Comparison of ENCODE assay signal across 14 mouse cellular contexts in genomic region chr7:112527230-112527629, GRCm38 (mm10).
DNase-seq lines count a peak whose midpoint lies in the region; ATAC-seq and TF ChIP-seq lines count a peak whose summit lies in the region.
"Had no signal": no experiment of that assay in that cellular context is flagged by ENCODE, and none has a peak within 500 bp of the region (broad histone marks: within the 10 kb centered on the region; RNA-seq: fewer than 3 reads in every experiment).

No protein-coding gene starts in this region.

- H3K9me3 ChIP-seq in CH12.LX (replicated peaks; ENCODE audit: low read length): no peaks in the 10 kb centered on the region
- H3K9me3 ChIP-seq in heart, embryonic 15.5 days (replicated peaks): no peaks in the 10 kb centered on the region
- H3K9me3 ChIP-seq in kidney, embryonic 15.5 days (replicated peaks): no peaks in the 10 kb centered on the region
- H3K9me3 ChIP-seq in midbrain, embryonic 10.5 days (replicated peaks): no peaks in the 10 kb centered on the region
- H3K9me3 ChIP-seq: hindbrain, embryonic 15.5 days; liver, embryonic 15.5 days had no signal

- no peaks in the 10 kb centered on the region for H3K27me3 ChIP-seq in CH12.LX (replicated peaks)
- no peaks in the 10 kb centered on the region for H3K27me3 ChIP-seq in heart, embryonic 15.5 days
- no peaks in the 10 kb centered on the region for H3K27me3 ChIP-seq in kidney, embryonic 15.5 days
- H3K27me3 ChIP-seq in midbrain, embryonic 10.5 days (ENCODE audit: low read depth, poor library complexity, severe bottlenecking): no peaks in the 10 kb centered on the region
- H3K27me3 ChIP-seq: hindbrain, embryonic 15.5 days; liver, embryonic 15.5 days; megakaryocyte, embryonic 14.5 days had no signal

- TF ChIP-seq EP300 in CH12.LX (IDR thresholded peaks at IDR 0.05; ENCODE audit: low read length): no peak

- H3K36me3 ChIP-seq in CH12.LX (replicated peaks in 1 of 2; ENCODE audit: control insufficient read depth in 1 of 2, insufficient read depth in 1 of 2, low read length in 1 of 2): no peaks in the 10 kb centered on the region
- H3K36me3 ChIP-seq in heart, embryonic 15.5 days: no peaks in the 10 kb centered on the region
- H3K36me3 ChIP-seq in kidney, embryonic 15.5 days: no peaks in the 10 kb centered on the region
- H3K36me3 ChIP-seq in midbrain, embryonic 10.5 days: no peaks in the 10 kb centered on the region
- H3K36me3 ChIP-seq: hindbrain, embryonic 15.5 days; liver, embryonic 15.5 days had no signal

- TF ChIP-seq RAD21 in CH12.LX (IDR thresholded peaks at IDR 0.05; ENCODE audit: low read depth, low read length): no peak

- ATAC-seq in heart, embryonic 15.5 days (replicated peaks; ENCODE audit: insufficient number of reproducible peaks, insufficient read depth, low FRiP score, low read depth): peak; percentile 36; the same call in 1 of the 2 replicates
- 0 out of 2 replicates have a peak, but pooled peaks have one; percentile 33 for ATAC-seq in kidney, embryonic 15.5 days (replicated peaks; ENCODE audit: low FRiP score)
- ATAC-seq: activated CD4-positive, CD25-positive, alpha-beta regulatory T cell, adult 4 months had no signal

- peak; percentile 42 for DNase-seq in adrenal gland, postnatal 10 days
- DNase-seq in adrenal gland, adult 8-10 months: no peak
- peak; percentile 29 for DNase-seq in CH12.LX (ENCODE audit: extremely low read depth)
- no peak for DNase-seq in urinary bladder, postnatal 25 days (ENCODE audit: low spot score)
- no peak for DNase-seq in thymus, postnatal 0 days (ENCODE audit: low spot score)
- DNase-seq in midbrain, embryonic 10.5 days (ENCODE audit: low spot score): no peak

- H3K9ac ChIP-seq in CH12.LX (ENCODE audit: insufficient read depth, low read depth): no peak overlapping the region
- H3K9ac ChIP-seq in heart, embryonic 15.5 days: no peak overlapping the region
- no peak overlapping the region for H3K9ac ChIP-seq in kidney, embryonic 15.5 days
- H3K9ac ChIP-seq: hindbrain, embryonic 15.5 days; liver, embryonic 15.5 days had no signal

- no peaks in the 10 kb centered on the region for H3K79me2 ChIP-seq in CH12.LX (replicated peaks; ENCODE audit: control insufficient read depth, extremely low read depth, insufficient read depth, poor library complexity, severe bottlenecking)

- H3K4me3 ChIP-seq in CH12.LX (replicated peaks in 1 of 3; ENCODE audit: low read depth in 2 of 3, low read length in 2 of 3, poor library complexity in 1 of 3): no peak overlapping the region
- H3K4me3 ChIP-seq in heart, embryonic 15.5 days: no peak overlapping the region
- no peak overlapping the region for H3K4me3 ChIP-seq in kidney, embryonic 15.5 days (replicated peaks)
- H3K4me3 ChIP-seq in midbrain, embryonic 10.5 days: no peak overlapping the region
- H3K4me3 ChIP-seq: erythroblast, embryonic 14.5 days; hindbrain, embryonic 15.5 days; liver, embryonic 15.5 days; megakaryocyte, embryonic 14.5 days; myocyte had no signal

- in situ Hi-C loops in CH12.LX (cut with MboI; ENCODE audit: low pct_ligation_motif_present, low pct_unique_long_range_greater_than_20kb, low sequenced_read_pairs): no loop called here

- H3K4me2 ChIP-seq in CH12.LX (ENCODE audit: insufficient read depth, low read depth, poor library complexity, severe bottlenecking): no peak overlapping the region
- H3K4me2 ChIP-seq in heart, embryonic 15.5 days: no peak overlapping the region
- H3K4me2 ChIP-seq in kidney, embryonic 15.5 days: no peak overlapping the region
- H3K4me2 ChIP-seq: hindbrain, embryonic 15.5 days; liver, embryonic 15.5 days had no signal

- H3K27ac ChIP-seq in CH12.LX (ENCODE audit: insufficient read depth, low read depth): no peak overlapping the region
- no peak overlapping the region for H3K27ac ChIP-seq in heart, embryonic 15.5 days
- 0 out of 2 replicates have a peak overlapping the region, but pooled peaks have one; percentile 8 for H3K27ac ChIP-seq in kidney, embryonic 15.5 days
- no peak overlapping the region for H3K27ac ChIP-seq in midbrain, embryonic 10.5 days (replicated peaks)
- H3K27ac ChIP-seq: liver, embryonic 15.5 days had no signal

- peaks cover 0 to 16% of the 10 kb centered on the region in 2 experiments; a peak in 2 of 4 replicates for H3K4me1 ChIP-seq in CH12.LX (ENCODE audit: control insufficient read depth in 1 of 2, insufficient read depth in 2 of 2)
- H3K4me1 ChIP-seq in heart, embryonic 15.5 days (replicated peaks): peaks cover 26% of the 10 kb centered on the region
- peaks cover 19% of the 10 kb centered on the region for H3K4me1 ChIP-seq in kidney, embryonic 15.5 days
- H3K4me1 ChIP-seq in midbrain, embryonic 10.5 days: peaks cover 15% of the 10 kb centered on the region
- H3K4me1 ChIP-seq: megakaryocyte, embryonic 14.5 days had no signal

- TF ChIP-seq CTCF in CH12.LX (conservative IDR thresholded peaks at IDR 0.05 in 1 of 2, IDR thresholded peaks at IDR 0.05 in 1 of 2; ENCODE audit: low read depth in 2 of 2, low read length in 2 of 2): no peak

- dilution Hi-C loops in CH12.LX (cut with MboI; ENCODE audit: extremely low pct_ligation_motif_present, extremely low pct_unique_long_range_greater_than_20kb, low sequenced_read_pairs): no loop called here

- TF ChIP-seq POLR2A in CH12.LX (IDR thresholded peaks at IDR 0.05; ENCODE audit: low read depth, low read length): no peak

- 57% methylated on average over 4 of the region's 4 CpGs for WGBS in heart, embryonic 15.5 days
- 70% methylated on average over 4 of the region's 4 CpGs for WGBS in kidney, embryonic 15.5 days
- 89% methylated on average over 4 of the region's 4 CpGs for WGBS in midbrain, embryonic 10.5 days

TF ChIP-seq in CH12.LX, 34 proteins besides CTCF, POLR2A, EP300 and RAD21:
- TF ChIP-seq MAFK (IDR thresholded peaks at IDR 0.05; ENCODE audit: insufficient replicate concordance, low read length): no peak
- no peak for TF ChIP-seq JUN (IDR thresholded peaks at IDR 0.05; ENCODE audit: insufficient read depth, low read depth, low read length)
- TF ChIP-seq SMC3 (IDR thresholded peaks at IDR 0.05; ENCODE audit: low read depth, low read length): no peak
- no peak for TF ChIP-seq SIN3A (IDR thresholded peaks at IDR 0.05; ENCODE audit: low read length)
- no peak for TF ChIP-seq POLR2AphosphoS2 (IDR thresholded peaks at IDR 0.05; ENCODE audit: low read depth, low read length)
- TF ChIP-seq ELF1 (IDR thresholded peaks at IDR 0.05; ENCODE audit: low read depth, low read length): no peak
- TF ChIP-seq ETS1 (conservative IDR thresholded peaks at IDR 0.05; ENCODE audit: low read depth, low read length): no peak

Comparison
In these comparisons a context has a peak if more than half of its experiments do, and no peak if none do; other contexts are left out.
1. DNase-seq: peak in adrenal gland, postnatal 10 days (single experiment) and CH12.LX (single experiment); none in adrenal gland, adult 8-10 months (single experiment), urinary bladder, postnatal 25 days (single experiment), thymus, postnatal 0 days (single experiment) and midbrain, embryonic 10.5 days (single experiment).